Mouse (Mus musculus): ENCODE data around the gene Slc16a1. TPM values are rescaled to one million over a fixed set of nuclear protein-coding genes. Genes with fewer than 3 reads are reported as not detected.
"Not testable (repeated sequence)": the region's sequence is repeated elsewhere in the genome, so short reads cannot be mapped to it uniquely, and the experiment has no call there.

Gene Slc16a1
- polyA plus RNA-seq, 1 experiment from 2014 or later = 76.4 TPM

- Histone ChIP-seq H3K9ac (ENCODE audit: low read depth, low read length) (no peak overlapping the region), H3K36me3 (ENCODE audit: control insufficient read depth, insufficient read depth, low read length) (no peaks in the 10 kb centered on the region), H3K27me3 (ENCODE audit: control insufficient read depth, insufficient read depth, low read length) (no peaks in the 10 kb centered on the region), H3K4me3 (ENCODE audit: low read depth, low read length) (no peak overlapping the region), H3K4me1 (ENCODE audit: control insufficient read depth, insufficient read depth, low read length) (peaks cover 7% of the 10 kb centered on the region), H3K27ac (ENCODE audit: low read depth, low read length) (no peak overlapping the region), H3K9me3 (replicated peaks; ENCODE audit: control insufficient read depth, low read length) (no peaks in the 10 kb centered on the region), H3K4me2 (no peak overlapping the region)
- WGBS (ENCODE audit: insufficient replicate concordance) = 81% methylated on average over 11 of the region's 11 CpGs
- no peak for ATAC-seq (replicated peaks; ENCODE audit: insufficient number of reproducible peaks, low FRiP score, low TSS enrichment)
Observed at GRCm38 (mm10) chr3:104662926-104663325, 24.5 kb downstream of the Slc16a1 start.

DNA sequence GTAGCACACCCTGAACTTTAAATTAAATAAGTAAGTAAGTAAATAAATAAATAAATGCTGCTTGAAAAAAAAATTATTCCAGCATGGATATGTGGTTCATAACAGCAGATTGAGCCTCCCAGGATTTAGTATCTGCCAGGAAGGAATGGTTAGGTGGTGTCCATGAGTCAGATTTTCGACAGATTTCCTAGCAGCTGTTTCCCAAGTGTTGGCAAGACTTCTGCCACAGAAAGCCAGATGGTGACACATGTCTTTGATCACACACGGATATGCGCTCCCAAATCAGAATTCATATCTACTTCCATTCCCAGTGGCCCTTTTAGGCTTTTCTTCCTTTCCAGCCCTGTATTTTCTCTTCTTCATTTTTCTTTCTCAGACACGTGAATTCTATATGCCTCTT lies 28.5 kb downstream of the Slc16a1 start:
- Histone ChIP-seq H3K36me3 (ENCODE audit: control insufficient read depth, insufficient read depth, low read length) (no peaks in the 10 kb centered on the region), H3K9ac (ENCODE audit: low read depth, low read length) (no peak overlapping the region), H3K27ac (ENCODE audit: low read depth, low read length) (no peak overlapping the region), H3K9me3 (replicated peaks; ENCODE audit: control insufficient read depth, low read length) (no peaks in the 10 kb centered on the region), H3K27me3 (ENCODE audit: control insufficient read depth, insufficient read depth, low read length) (no peaks in the 10 kb centered on the region), H3K4me2 (no peak overlapping the region), H3K4me3 (ENCODE audit: low read depth, low read length) (no peak overlapping the region), H3K4me1 (ENCODE audit: control insufficient read depth, insufficient read depth, low read length) (peaks cover 14% of the 10 kb centered on the region)
- 50% methylated on average over 4 of the region's 4 CpGs for WGBS (ENCODE audit: insufficient replicate concordance)
- no peak for ATAC-seq (replicated peaks; ENCODE audit: insufficient number of reproducible peaks, low FRiP score, low TSS enrichment)

GRCm38 (mm10) chr3:104667451-104667850 lies 29.0 kb downstream of the Slc16a1 start:
- Histone ChIP-seq H3K9me3 (replicated peaks; ENCODE audit: control insufficient read depth, low read length) (no peaks in the 10 kb centered on the region), H3K4me3 (ENCODE audit: low read depth, low read length) (no peak overlapping the region), H3K36me3 (ENCODE audit: control insufficient read depth, insufficient read depth, low read length) (no peaks in the 10 kb centered on the region), H3K4me1 (ENCODE audit: control insufficient read depth, insufficient read depth, low read length) (peaks cover 10% of the 10 kb centered on the region), H3K9ac (ENCODE audit: low read depth, low read length) (no peak overlapping the region), H3K4me2 (no peak overlapping the region), H3K27me3 (ENCODE audit: control insufficient read depth, insufficient read depth, low read length) (no peaks in the 10 kb centered on the region), H3K27ac (ENCODE audit: low read depth, low read length) (no peak overlapping the region)
- WGBS (ENCODE audit: insufficient replicate concordance) = 28% methylated on average over 10 of the region's 10 CpGs
- ATAC-seq (replicated peaks; ENCODE audit: insufficient number of reproducible peaks, low FRiP score, low TSS enrichment) = 0 out of 2 replicates have a peak, but pooled peaks have one; percentile 24

GRCm38 (mm10) chr3:104668989-104669388 lies 30.5 kb downstream of the Slc16a1 start:
- no peak overlapping the region for H3K4me2 ChIP-seq
- H3K27me3 ChIP-seq (ENCODE audit: control insufficient read depth, insufficient read depth, low read length) = no peaks in the 10 kb centered on the region
- 88% methylated on average over 5 of the region's 5 CpGs for WGBS (ENCODE audit: insufficient replicate concordance)
- no peak overlapping the region for H3K4me3 ChIP-seq (ENCODE audit: low read depth, low read length)
- H3K9ac ChIP-seq (ENCODE audit: low read depth, low read length) = no peak overlapping the region
- ATAC-seq (replicated peaks; ENCODE audit: insufficient number of reproducible peaks, low FRiP score, low TSS enrichment) = no peak
- H3K36me3 ChIP-seq (ENCODE audit: control insufficient read depth, insufficient read depth, low read length) = no peaks in the 10 kb centered on the region
- peaks cover 13% of the 10 kb centered on the region for H3K4me1 ChIP-seq (ENCODE audit: control insufficient read depth, insufficient read depth, low read length)
- H3K27ac ChIP-seq (ENCODE audit: low read depth, low read length) = no peak overlapping the region
- no peaks in the 10 kb centered on the region for H3K9me3 ChIP-seq (replicated peaks; ENCODE audit: control insufficient read depth, low read length)

GRCm38 (mm10) chr3:104669856-104670182 lies 31.4 kb downstream of the Slc16a1 start:
- no peak overlapping the region for H3K27ac ChIP-seq (ENCODE audit: low read depth, low read length)
- 33% methylated on average over 1 of the region's 1 CpGs for WGBS (ENCODE audit: insufficient replicate concordance)
- no peak; the same call in 1 of the 2 replicates for ATAC-seq (replicated peaks; ENCODE audit: insufficient number of reproducible peaks, low FRiP score, low TSS enrichment)
- no peak overlapping the region for H3K4me2 ChIP-seq
- no peak overlapping the region for H3K4me3 ChIP-seq (ENCODE audit: low read depth, low read length)
- no peaks in the 10 kb centered on the region for H3K27me3 ChIP-seq (ENCODE audit: control insufficient read depth, insufficient read depth, low read length)
- H3K9ac ChIP-seq (ENCODE audit: low read depth, low read length) = no peak overlapping the region
- peaks cover 21% of the 10 kb centered on the region for H3K4me1 ChIP-seq (ENCODE audit: control insufficient read depth, insufficient read depth, low read length)
- no peaks in the 10 kb centered on the region for H3K36me3 ChIP-seq (ENCODE audit: control insufficient read depth, insufficient read depth, low read length)
- no peaks in the 10 kb centered on the region for H3K9me3 ChIP-seq (replicated peaks; ENCODE audit: control insufficient read depth, low read length)

DNA sequence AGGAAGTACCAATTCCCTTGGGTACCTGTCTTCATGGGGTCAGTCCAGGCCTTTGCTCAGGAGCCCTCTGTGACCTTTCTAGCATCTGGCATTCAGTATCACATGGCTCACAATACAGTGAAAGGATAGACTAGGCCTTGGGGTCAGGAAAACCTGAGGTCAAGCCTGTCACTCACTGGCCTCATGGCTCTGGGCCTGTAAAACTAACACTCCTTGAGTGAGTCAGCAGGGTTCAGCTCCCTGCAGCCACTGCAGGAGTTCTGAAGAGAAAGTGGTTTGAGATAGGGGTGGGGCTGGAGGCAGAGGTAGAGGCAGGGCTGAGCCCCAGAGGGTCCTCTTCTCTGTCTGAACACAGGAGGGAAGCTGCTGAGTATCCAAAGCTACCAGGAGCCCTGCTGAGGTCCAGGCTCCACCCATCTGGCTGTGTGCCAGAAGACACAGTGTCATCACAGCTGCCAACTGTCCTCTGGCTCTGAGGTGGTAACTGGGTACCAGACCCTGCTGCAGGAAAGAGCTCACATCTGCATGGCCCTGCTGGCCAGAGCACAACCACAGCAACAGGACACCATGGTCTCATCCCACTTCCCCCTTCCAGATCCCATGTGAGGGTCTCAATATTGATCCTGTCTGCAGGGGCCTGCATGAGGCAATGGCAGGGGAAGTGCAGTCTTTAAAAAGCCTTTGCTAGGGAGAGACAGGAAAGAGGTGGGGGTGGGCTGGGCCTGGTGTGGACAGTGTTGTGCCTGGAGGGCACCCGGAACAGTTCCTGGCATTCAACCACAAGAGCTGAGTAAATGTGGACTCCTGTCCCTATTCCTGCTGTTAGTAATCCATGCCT lies 31.9 kb downstream of the Slc16a1 start:
- H3K9me3 ChIP-seq (replicated peaks; ENCODE audit: control insufficient read depth, low read length); H3K36me3 ChIP-seq (ENCODE audit: control insufficient read depth, insufficient read depth, low read length); H3K9ac ChIP-seq (ENCODE audit: low read depth, low read length); H3K4me2 ChIP-seq; H3K27me3 ChIP-seq (ENCODE audit: control insufficient read depth, insufficient read depth, low read length); H3K27ac ChIP-seq (ENCODE audit: low read depth, low read length); H3K4me3 ChIP-seq (ENCODE audit: low read depth, low read length): not testable (repeated sequence)
- ATAC-seq (replicated peaks; ENCODE audit: insufficient number of reproducible peaks, low FRiP score, low TSS enrichment) = peak; percentile 27; the same call in 1 of the 2 replicates
- WGBS (ENCODE audit: insufficient replicate concordance) = 43% methylated on average over 1 of the region's 1 CpGs
- H3K4me1 ChIP-seq (ENCODE audit: control insufficient read depth, insufficient read depth, low read length) = peaks cover 26% of the 10 kb centered on the region

GRCm38 (mm10) chr3:104671543-104671942 lies 33.1 kb downstream of the Slc16a1 start:
- H3K27ac ChIP-seq (ENCODE audit: low read depth, low read length) = no peak overlapping the region
- ATAC-seq (replicated peaks; ENCODE audit: insufficient number of reproducible peaks, low FRiP score, low TSS enrichment) = no peak
- no peak overlapping the region for H3K9ac ChIP-seq (ENCODE audit: low read depth, low read length)

GRCm38 (mm10) chr3:104672041-104672440 lies 33.6 kb downstream of the Slc16a1 start:
- Histone ChIP-seq H3K36me3 (ENCODE audit: control insufficient read depth, insufficient read depth, low read length) (no peaks in the 10 kb centered on the region), H3K27me3 (ENCODE audit: control insufficient read depth, insufficient read depth, low read length) (no peaks in the 10 kb centered on the region), H3K4me1 (ENCODE audit: control insufficient read depth, insufficient read depth, low read length) (peaks cover 26% of the 10 kb centered on the region), H3K9ac (ENCODE audit: low read depth, low read length) (no peak overlapping the region), H3K4me3 (ENCODE audit: low read depth, low read length) (no peak overlapping the region), H3K9me3 (replicated peaks; ENCODE audit: control insufficient read depth, low read length) (no peaks in the 10 kb centered on the region), H3K27ac (ENCODE audit: low read depth, low read length) (no peak overlapping the region), H3K4me2 (no peak overlapping the region)
- no peak for ATAC-seq (replicated peaks; ENCODE audit: insufficient number of reproducible peaks, low FRiP score, low TSS enrichment)
- WGBS (ENCODE audit: insufficient replicate concordance) = 50% methylated on average over 4 of the region's 4 CpGs

More at GRCm38 (mm10) chr3:104671543-104671942, 33.1 kb downstream of the Slc16a1 start:
- Histone ChIP-seq H3K4me2 (no peak overlapping the region), H3K27me3 (ENCODE audit: control insufficient read depth, insufficient read depth, low read length) (no peaks in the 10 kb centered on the region), H3K9me3 (replicated peaks; ENCODE audit: control insufficient read depth, low read length) (no peaks in the 10 kb centered on the region), H3K4me1 (ENCODE audit: control insufficient read depth, insufficient read depth, low read length) (peaks cover 26% of the 10 kb centered on the region), H3K36me3 (ENCODE audit: control insufficient read depth, insufficient read depth, low read length) (no peaks in the 10 kb centered on the region), H3K4me3 (ENCODE audit: low read depth, low read length) (no peak overlapping the region)
- WGBS (ENCODE audit: insufficient replicate concordance) = 76% methylated on average over 6 of the region's 6 CpGs

Measured in heart, embryonic 11.5 days (tissue).